Comparison of ENCODE assay signal across 13 mouse cellular contexts in the genomic region with DNA sequence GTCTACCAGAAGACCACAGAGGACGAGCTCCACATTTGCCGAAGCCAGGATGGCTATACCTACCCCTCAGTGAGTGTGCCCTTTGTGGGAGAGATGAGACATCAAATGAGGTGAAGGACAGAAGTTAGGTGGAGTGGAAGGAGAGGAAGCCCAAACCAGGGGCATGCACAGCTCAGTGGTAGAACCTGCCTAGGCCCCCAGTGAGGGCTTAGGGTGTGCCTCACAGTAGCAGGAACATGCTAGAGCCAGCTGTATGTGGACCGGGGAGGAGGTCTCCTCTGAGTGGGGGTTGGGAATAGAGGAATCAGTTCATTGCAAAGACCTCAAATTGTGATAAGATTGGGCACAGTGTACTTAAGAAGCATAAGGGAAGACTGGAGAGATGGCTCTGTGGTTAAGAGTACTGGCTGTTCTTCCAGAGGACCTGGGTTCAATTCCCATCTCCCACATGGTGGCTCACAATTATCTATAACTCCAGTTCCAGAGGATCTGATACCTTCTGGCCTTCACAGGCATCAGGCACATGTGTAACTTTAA. TPM values are rescaled to one million over a fixed set of nuclear protein-coding genes. Genes with fewer than 3 reads are reported as not detected.
A peak's percentile ranks its signal among the peaks of the same experiment; 100 is the strongest.
DNase-seq lines count a peak whose midpoint lies in the region; ATAC-seq and TF ChIP-seq lines count a peak whose summit lies in the region.
"Had no signal": no experiment of that assay in that cellular context is flagged by ENCODE, and none has a peak within 500 bp of the region (broad histone marks: within the 10 kb centered on the region; RNA-seq: fewer than 3 reads in every experiment).

No protein-coding gene starts in this region.

- peaks cover 33% of the 10 kb centered on the region for H3K4me1 ChIP-seq in heart, embryonic 15.5 days (replicated peaks)
- H3K4me1 ChIP-seq in heart, adult 2 months (ENCODE audit: control insufficient read depth, insufficient read depth, low read length): peaks cover 12% of the 10 kb centered on the region
- peaks cover 6% of the 10 kb centered on the region for H3K4me1 ChIP-seq in liver, embryonic 11.5 days (replicated peaks; ENCODE audit: control insufficient read depth, insufficient read depth, low read length)
- no peaks in the 10 kb centered on the region; the same call in 1 of the 2 replicates for H3K4me1 ChIP-seq in hindbrain, embryonic 16.5 days (ENCODE audit: control insufficient read depth, insufficient read depth, low read depth, low read length)

- intact Hi-C loops in heart, adult 2 months (cut with DNase I): loop anchor here (2.0 to 5.0 kb wide), 2 partner anchors 25 to 45 kb away; a partner anchor contains a TSS

- H3K27ac ChIP-seq in heart, embryonic 15.5 days: peak overlapping the region; percentile 87
- H3K27ac ChIP-seq in heart, adult 2 months: no peak overlapping the region
- peak overlapping the region; percentile 61; the same call in 1 of the 2 replicates for H3K27ac ChIP-seq in liver, embryonic 11.5 days (ENCODE audit: low read depth, low read length)
- H3K27ac ChIP-seq in hindbrain, embryonic 16.5 days (ENCODE audit: low read depth, low read length): peak overlapping the region; percentile 71; the same call in 1 of the 2 replicates
- H3K27ac ChIP-seq: embryonic facial prominence, embryonic 13.5 days; kidney, postnatal 0 days; limb, embryonic 13.5 days had no signal

- H3K36me3 ChIP-seq in heart, embryonic 15.5 days: peaks cover 45% of the 10 kb centered on the region
- no peaks in the 10 kb centered on the region for H3K36me3 ChIP-seq in heart, adult 2 months (ENCODE audit: control insufficient read depth, insufficient read depth, low read length)
- H3K36me3 ChIP-seq in liver, embryonic 11.5 days (ENCODE audit: control insufficient read depth, insufficient read depth, low read length): peaks cover 59% of the 10 kb centered on the region
- peaks cover 32% of the 10 kb centered on the region for H3K36me3 ChIP-seq in hindbrain, embryonic 16.5 days (ENCODE audit: control insufficient read depth, insufficient read depth, low read length)

- TF ChIP-seq EP300 in heart, adult 2 months (IDR thresholded peaks at IDR 0.05; ENCODE audit: insufficient read depth, low read depth, low read length): no peak

- no peak for TF ChIP-seq CTCF in heart, adult 2 months (IDR thresholded peaks at IDR 0.05)

- H3K9ac ChIP-seq in heart, embryonic 15.5 days: no peak overlapping the region
- no peak overlapping the region for H3K9ac ChIP-seq in heart, adult 2 months (ENCODE audit: low read depth, low read length)
- H3K9ac ChIP-seq in liver, embryonic 11.5 days (ENCODE audit: low read depth, low read length): no peak overlapping the region
- no peak overlapping the region for H3K9ac ChIP-seq in hindbrain, embryonic 16.5 days (ENCODE audit: low read depth, low read length)
- H3K9ac ChIP-seq: embryonic facial prominence, embryonic 13.5 days; limb, embryonic 13.5 days had no signal

- DNase-seq in cerebellum, adult 9-11 months: peak; percentile 63
- no peak for DNase-seq in cerebellum, postnatal 36 days
- no peak for DNase-seq in heart, adult 2 months
- no peak for DNase-seq in liver, embryonic 11.5 days (ENCODE audit: low spot score)
- DNase-seq in liver: no peak
- DNase-seq: thymus, adult 2 months had no signal

- no peak overlapping the region for H3K4me2 ChIP-seq in heart, embryonic 15.5 days
- H3K4me2 ChIP-seq in liver, embryonic 11.5 days: no peak overlapping the region
- no peak overlapping the region for H3K4me2 ChIP-seq in hindbrain, embryonic 16.5 days (ENCODE audit: low read length)
- H3K4me2 ChIP-seq: embryonic facial prominence, embryonic 13.5 days; limb, embryonic 13.5 days; midbrain, embryonic 11.5 days had no signal

- H3K27me3 ChIP-seq in heart, embryonic 15.5 days: no peaks in the 10 kb centered on the region
- H3K27me3 ChIP-seq in heart, adult 2 months (ENCODE audit: control insufficient read depth, insufficient read depth, low read length): no peaks in the 10 kb centered on the region
- H3K27me3 ChIP-seq in liver, embryonic 11.5 days (replicated peaks; ENCODE audit: control insufficient read depth, insufficient read depth, low read length): no peaks in the 10 kb centered on the region
- no peaks in the 10 kb centered on the region for H3K27me3 ChIP-seq in hindbrain, embryonic 16.5 days (replicated peaks; ENCODE audit: control insufficient read depth, insufficient read depth, low read length)
- H3K27me3 ChIP-seq: CH12.LX; embryonic facial prominence, embryonic 13.5 days; limb, embryonic 13.5 days had no signal

- ATAC-seq in heart, embryonic 15.5 days (replicated peaks; ENCODE audit: insufficient number of reproducible peaks, insufficient read depth, low FRiP score, low read depth): no peak
- ATAC-seq in liver, embryonic 11.5 days (replicated peaks; ENCODE audit: low FRiP score): no peak
- no peak for ATAC-seq in hindbrain, embryonic 16.5 days

- no peak overlapping the region for H3K4me3 ChIP-seq in heart, embryonic 15.5 days
- H3K4me3 ChIP-seq in heart, adult 2 months: no peak overlapping the region
- H3K4me3 ChIP-seq in liver, embryonic 11.5 days (ENCODE audit: low read depth, low read length): no peak overlapping the region
- no peak overlapping the region for H3K4me3 ChIP-seq in hindbrain, embryonic 16.5 days (ENCODE audit: low read length)
- H3K4me3 ChIP-seq: embryonic facial prominence, embryonic 13.5 days; limb, embryonic 13.5 days had no signal

- no peaks in the 10 kb centered on the region for H3K79me2 ChIP-seq in heart, adult 2 months (replicated peaks; ENCODE audit: control insufficient read depth, insufficient read depth, low read length)

- H3K9me3 ChIP-seq in heart, embryonic 15.5 days (replicated peaks): no peaks in the 10 kb centered on the region
- H3K9me3 ChIP-seq in liver, embryonic 11.5 days (ENCODE audit: control insufficient read depth, low read length): no peaks in the 10 kb centered on the region
- no peaks in the 10 kb centered on the region for H3K9me3 ChIP-seq in hindbrain, embryonic 16.5 days (ENCODE audit: control insufficient read depth, low read length)
- H3K9me3 ChIP-seq: embryonic facial prominence, embryonic 13.5 days; limb, embryonic 13.5 days had no signal

- no peak for TF ChIP-seq POLR2A in heart, adult 2 months (IDR thresholded peaks at IDR 0.05; ENCODE audit: insufficient read depth, low read depth, low read length)

- WGBS in heart, embryonic 15.5 days: 82% methylated on average over 3 of the region's 3 CpGs
- 87% methylated on average over 3 of the region's 3 CpGs for WGBS in heart, adult 2 months
- 85% methylated on average over 3 of the region's 3 CpGs for WGBS in liver, embryonic 11.5 days
- 80% methylated on average over 3 of the region's 3 CpGs for WGBS in hindbrain, embryonic 16.5 days

RNA-seq across cellular contexts. Expression of a gene that starts 12.8 kb away (rescaled TPM):
- polyA plus RNA-seq in heart, embryonic 15.5 days (2015; fragmentation: Nextera tagmentation; extraction: Ambion mirVana): 69.6 and 88.1 TPM in 2 replicates
- 1 to 10 TPM; 5.1 to 6.8 TPM for total RNA-seq in heart, adult 2 months (2021)
- polyA plus RNA-seq in heart, adult 2 months (2012; rRNA removed): 6.0 and 6.2 TPM in 2 replicates
- 151 and 170 TPM in 2 replicates for polyA plus RNA-seq in liver, embryonic 11.5 days (2014; fragmentation: Nextera tagmentation; extraction: Ambion mirVana)
- 21.2 and 26.0 TPM in 2 replicates for polyA plus RNA-seq in hindbrain, embryonic 16.5 days (2015; fragmentation: Nextera tagmentation; extraction: Ambion mirVana)

RNA-seq across cellular contexts. Expression of a gene that starts 24.0 kb away (rescaled TPM):
- 12.9 and 25.0 TPM in 2 replicates for polyA plus RNA-seq in heart, embryonic 15.5 days (2015; fragmentation: Nextera tagmentation; extraction: Ambion mirVana)
- total RNA-seq in heart, adult 2 months (2021): 1 to 10 TPM; 3.4 to 4.2 TPM
- 7.2 and 10.2 TPM in 2 replicates for polyA plus RNA-seq in heart, adult 2 months (2012; rRNA removed)
- 18.8 and 23.9 TPM in 2 replicates for polyA plus RNA-seq in liver, embryonic 11.5 days (2014; fragmentation: Nextera tagmentation; extraction: Ambion mirVana)
- polyA plus RNA-seq in hindbrain, embryonic 16.5 days (2015; fragmentation: Nextera tagmentation; extraction: Ambion mirVana): 15.6 and 17.5 TPM in 2 replicates

RNA-seq across cellular contexts. Expression of a gene that starts 51.2 kb away (rescaled TPM):
- polyA plus RNA-seq in heart, embryonic 15.5 days (2015; fragmentation: Nextera tagmentation; extraction: Ambion mirVana): 20.0 and 26.3 TPM in 2 replicates
- total RNA-seq in heart, adult 2 months (2021): 10 to 100 TPM; 57.3 to 62.9 TPM
- polyA plus RNA-seq in heart, adult 2 months (2012; rRNA removed): 45.3 and 52.7 TPM in 2 replicates
- polyA plus RNA-seq in liver, embryonic 11.5 days (2014; fragmentation: Nextera tagmentation; extraction: Ambion mirVana): 4.7 and 6.7 TPM in 2 replicates
- 3.9 and 4.7 TPM in 2 replicates for polyA plus RNA-seq in hindbrain, embryonic 16.5 days (2015; fragmentation: Nextera tagmentation; extraction: Ambion mirVana)
